Mouse (Mus musculus): ENCODE results near the gene Dhx36.

DNA sequence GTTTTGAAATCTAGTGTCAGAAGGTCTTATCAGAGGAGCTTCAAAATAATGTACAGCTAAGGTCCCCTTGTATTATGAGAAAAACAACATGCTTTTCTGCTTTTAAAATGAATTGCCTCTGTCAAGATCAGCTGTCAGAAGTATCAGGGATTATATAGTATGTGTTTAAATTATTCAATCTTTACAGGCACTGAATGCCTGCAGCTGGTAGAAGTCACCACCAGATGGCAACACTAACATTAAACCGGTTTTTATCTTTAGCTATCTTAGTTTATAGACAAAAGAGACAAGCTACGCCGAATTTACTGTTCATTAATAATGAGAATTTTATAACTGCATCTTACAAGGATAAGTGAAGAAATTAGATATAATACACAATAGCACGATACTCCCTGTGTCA, 20.4 kb upstream of the Dhx36 start:
- TF ChIP-seq CTCF (IDR thresholded peaks at IDR 0.05; ENCODE audit: extremely low read depth, insufficient read depth, low read length) (peak; percentile 27; the same call in 1 of the 2 replicates), POLR2A (IDR thresholded peaks at IDR 0.05; ENCODE audit: extremely low read depth, insufficient read depth, low read length) (no peak)
